Mouse (Mus musculus): Measurements from ENCODE around the gene C1d. TPM values are rescaled to one million over a fixed set of nuclear protein-coding genes. Genes with fewer than 3 reads are reported as not detected.

Gene C1d
- 149 and 156 TPM in 2 replicates for polyA plus RNA-seq (2014; fragmentation: Nextera tagmentation; extraction: Ambion mirVana)

GRCm38 (mm10) chr11:17257443-17257842, at the start of gene C1d:
Gene C1d (plus strand): TSS chr11:17257579.
- H3K27me3 ChIP-seq (replicated peaks; ENCODE audit: control insufficient read depth, insufficient read depth, low read length) = no peaks in the 10 kb centered on the region
- peak within 1 kb of the TSS; percentile 89 for H3K9ac ChIP-seq (ENCODE audit: low read length)
- peak within 1 kb of the TSS; percentile 78; the same call in 1 of the 2 replicates for H3K27ac ChIP-seq (ENCODE audit: low read depth, low read length)
- H3K9me3 ChIP-seq (replicated peaks; ENCODE audit: control insufficient read depth, low read length) = no peaks in the 10 kb centered on the region
- H3K36me3 ChIP-seq (ENCODE audit: control insufficient read depth, insufficient read depth, low read length) = no peaks in the 10 kb centered on the region
- peak within 1 kb of the TSS; percentile 77 for H3K4me2 ChIP-seq (ENCODE audit: low read length)
- peaks cover 12% of the 10 kb centered on the region for H3K4me1 ChIP-seq (ENCODE audit: control insufficient read depth, insufficient read depth, low read length)
- peak; percentile 98 for DNase-seq (ENCODE audit: low spot score)
- H3K4me3 ChIP-seq (ENCODE audit: low read depth, low read length) = peak within 1 kb of the TSS; percentile 68
- peak; percentile 96 for ATAC-seq
- under 1% methylated on average over 33 of the region's 33 CpGs for WGBS

GRCm38 (mm10) chr11:17211258-17212140, 45.9 kb upstream of the C1d start, which contains the start of gene Pno1:
Gene Pno1 (minus strand): TSS chr11:17211568.
- peak within 1 kb of the TSS; percentile 86 for H3K4me3 ChIP-seq (ENCODE audit: low read depth, low read length)
- H3K4me1 ChIP-seq (ENCODE audit: control insufficient read depth, insufficient read depth, low read length) = peaks cover 10% of the 10 kb centered on the region; the same call in 1 of the 2 replicates
- peaks cover 23% of the 10 kb centered on the region; the same call in 1 of the 2 replicates for H3K36me3 ChIP-seq (ENCODE audit: control insufficient read depth, insufficient read depth, low read length)
- no peaks in the 10 kb centered on the region for H3K9me3 ChIP-seq (replicated peaks; ENCODE audit: control insufficient read depth, low read length)
- no peaks in the 10 kb centered on the region for H3K27me3 ChIP-seq (replicated peaks; ENCODE audit: control insufficient read depth, insufficient read depth, low read length)
- peak; percentile 99 for DNase-seq (ENCODE audit: low spot score)
- H3K9ac ChIP-seq (ENCODE audit: low read length) = peak within 1 kb of the TSS; percentile 79
- H3K27ac ChIP-seq (ENCODE audit: low read depth, low read length) = peak within 1 kb of the TSS; percentile 80
- under 1% methylated on average over 65 of the region's 65 CpGs for WGBS
- peak within 1 kb of the TSS; percentile 75 for H3K4me2 ChIP-seq (ENCODE audit: low read length)
- peak; percentile 99 for ATAC-seq

GRCm38 (mm10) chr11:17212141-17212495, 45.3 kb upstream of the C1d start:
- H3K27ac ChIP-seq (ENCODE audit: low read depth, low read length) = peak overlapping the region; percentile 80; the same call in 1 of the 2 replicates
- no peaks in the 10 kb centered on the region for H3K9me3 ChIP-seq (replicated peaks; ENCODE audit: control insufficient read depth, low read length)
- WGBS = 4% methylated on average over 10 of the region's 10 CpGs
- peaks cover 10% of the 10 kb centered on the region; the same call in 1 of the 2 replicates for H3K4me1 ChIP-seq (ENCODE audit: control insufficient read depth, insufficient read depth, low read length)
- no peaks in the 10 kb centered on the region for H3K27me3 ChIP-seq (replicated peaks; ENCODE audit: control insufficient read depth, insufficient read depth, low read length)
- H3K9ac ChIP-seq (ENCODE audit: low read length) = peak overlapping the region; percentile 79
- H3K4me2 ChIP-seq (ENCODE audit: low read length) = peak overlapping the region; percentile 75
- DNase-seq (ENCODE audit: low spot score) = no peak
- no peak for ATAC-seq
- H3K36me3 ChIP-seq (ENCODE audit: control insufficient read depth, insufficient read depth, low read length) = peaks cover 21% of the 10 kb centered on the region; the same call in 1 of the 2 replicates
- H3K4me3 ChIP-seq (ENCODE audit: low read depth, low read length) = peak overlapping the region; percentile 86

GRCm38 (mm10) chr11:17212903-17213509, 44.4 kb upstream of the C1d start:
- WGBS = 63% methylated on average over 5 of the region's 5 CpGs
- Histone ChIP-seq H3K4me1 (ENCODE audit: control insufficient read depth, insufficient read depth, low read length) (peaks cover 10% of the 10 kb centered on the region; the same call in 1 of the 2 replicates), H3K4me3 (ENCODE audit: low read depth, low read length) (no peak overlapping the region; the same call in 1 of the 2 replicates), H3K9ac (ENCODE audit: low read length) (no peak overlapping the region), H3K27ac (ENCODE audit: low read depth, low read length) (no peak overlapping the region), H3K9me3 (replicated peaks; ENCODE audit: control insufficient read depth, low read length) (no peaks in the 10 kb centered on the region), H3K4me2 (ENCODE audit: low read length) (peak overlapping the region; percentile 75), H3K27me3 (replicated peaks; ENCODE audit: control insufficient read depth, insufficient read depth, low read length) (no peaks in the 10 kb centered on the region), H3K36me3 (ENCODE audit: control insufficient read depth, insufficient read depth, low read length) (peaks cover 12% of the 10 kb centered on the region; the same call in 1 of the 2 replicates)
- ATAC-seq (no peak), DNase-seq (ENCODE audit: low spot score) (no peak)

- Histone ChIP-seq H3K4me2 (ENCODE audit: low read length) (no peak overlapping the region), H3K9me3 (replicated peaks; ENCODE audit: control insufficient read depth, low read length) (no peaks in the 10 kb centered on the region), H3K27ac (ENCODE audit: low read depth, low read length) (no peak overlapping the region), H3K27me3 (replicated peaks; ENCODE audit: control insufficient read depth, insufficient read depth, low read length) (no peaks in the 10 kb centered on the region), H3K4me1 (ENCODE audit: control insufficient read depth, insufficient read depth, low read length) (peaks cover 10% of the 10 kb centered on the region; the same call in 1 of the 2 replicates), H3K9ac (ENCODE audit: low read length) (no peak overlapping the region), H3K36me3 (ENCODE audit: control insufficient read depth, insufficient read depth, low read length) (peaks cover under 1% of the 10 kb centered on the region; the same call in 1 of the 2 replicates), H3K4me3 (ENCODE audit: low read depth, low read length) (no peak overlapping the region)
- ATAC-seq = no peak
- DNase-seq (ENCODE audit: low spot score) = no peak
- 91% methylated on average over 3 of the region's 3 CpGs for WGBS
These were observed 41.9 kb upstream of the C1d start for GRCm38 (mm10) chr11:17215475-17215874.

- Histone ChIP-seq H3K4me3 (ENCODE audit: low read depth, low read length) (no peak overlapping the region), H3K4me2 (ENCODE audit: low read length) (no peak overlapping the region), H3K4me1 (ENCODE audit: control insufficient read depth, insufficient read depth, low read length) (no peaks in the 10 kb centered on the region), H3K9me3 (replicated peaks; ENCODE audit: control insufficient read depth, low read length) (no peaks in the 10 kb centered on the region), H3K27me3 (replicated peaks; ENCODE audit: control insufficient read depth, insufficient read depth, low read length) (no peaks in the 10 kb centered on the region), H3K36me3 (ENCODE audit: control insufficient read depth, insufficient read depth, low read length) (peaks cover 24% of the 10 kb centered on the region; the same call in 1 of the 2 replicates), H3K27ac (ENCODE audit: low read depth, low read length) (no peak overlapping the region), H3K9ac (ENCODE audit: low read length) (no peak overlapping the region)
- no peak for ATAC-seq
- no peak for DNase-seq (ENCODE audit: low spot score)
- 95% methylated on average over 8 of the region's 8 CpGs for WGBS
These were observed 36.3 kb upstream of the C1d start for GRCm38 (mm10) chr11:17221126-17221525.

GRCm38 (mm10) chr11:17232792-17233191, 24.6 kb upstream of the C1d start:
- H3K4me2 ChIP-seq (ENCODE audit: low read length) = no peak overlapping the region
- H3K4me1 ChIP-seq (ENCODE audit: control insufficient read depth, insufficient read depth, low read length) = no peaks in the 10 kb centered on the region
- ATAC-seq (no peak), DNase-seq (ENCODE audit: low spot score) (no peak)
- H3K27ac ChIP-seq (ENCODE audit: low read depth, low read length) = no peak overlapping the region
- H3K4me3 ChIP-seq (ENCODE audit: low read depth, low read length) = no peak overlapping the region
- H3K9me3 ChIP-seq (replicated peaks; ENCODE audit: control insufficient read depth, low read length) = no peaks in the 10 kb centered on the region
- 76% methylated on average over 5 of the region's 5 CpGs for WGBS
- H3K9ac ChIP-seq (ENCODE audit: low read length) = no peak overlapping the region
- H3K27me3 ChIP-seq (replicated peaks; ENCODE audit: control insufficient read depth, insufficient read depth, low read length) = no peaks in the 10 kb centered on the region
- peaks cover 31% of the 10 kb centered on the region for H3K36me3 ChIP-seq (ENCODE audit: control insufficient read depth, insufficient read depth, low read length)

GRCm38 (mm10) chr11:17236449-17237037, 20.8 kb upstream of the C1d start:
- no peaks in the 10 kb centered on the region for H3K9me3 ChIP-seq (replicated peaks; ENCODE audit: control insufficient read depth, low read length)
- no peaks in the 10 kb centered on the region for H3K27me3 ChIP-seq (replicated peaks; ENCODE audit: control insufficient read depth, insufficient read depth, low read length)
- H3K36me3 ChIP-seq (ENCODE audit: control insufficient read depth, insufficient read depth, low read length) = peaks cover 18% of the 10 kb centered on the region; the same call in 1 of the 2 replicates
- no peak overlapping the region for H3K9ac ChIP-seq (ENCODE audit: low read length)
- H3K4me3 ChIP-seq (ENCODE audit: low read depth, low read length) = no peak overlapping the region
- 88% methylated on average over 5 of the region's 5 CpGs for WGBS
- H3K27ac ChIP-seq (ENCODE audit: low read depth, low read length) = no peak overlapping the region
- H3K4me1 ChIP-seq (ENCODE audit: control insufficient read depth, insufficient read depth, low read length) = no peaks in the 10 kb centered on the region
- DNase-seq (ENCODE audit: low spot score) = no peak
- no peak overlapping the region for H3K4me2 ChIP-seq (ENCODE audit: low read length)
- no peak for ATAC-seq

All from forebrain, embryonic 14.5 days (tissue).